Mouse (Mus musculus): Measurements from ENCODE around the gene Gm40460.
A peak's percentile ranks its signal among the peaks of the same experiment; 100 is the strongest.
"Not testable (repeated sequence)": the region's sequence is repeated elsewhere in the genome, so short reads cannot be mapped to it uniquely, and the experiment has no call there.

The Gm40460 gene

GRCm38 (mm10) chr7:142240978-142241377 is at the start of gene Gm40460:
TSS of gene Gm40460 (minus strand) at chr7:142241078.
- no peak for DNase-seq

GRCm38 (mm10) chr7:142285910-142286612 is 45.2 kb upstream of the Gm40460 start:
- DNase-seq: peak; percentile 58

DNA sequence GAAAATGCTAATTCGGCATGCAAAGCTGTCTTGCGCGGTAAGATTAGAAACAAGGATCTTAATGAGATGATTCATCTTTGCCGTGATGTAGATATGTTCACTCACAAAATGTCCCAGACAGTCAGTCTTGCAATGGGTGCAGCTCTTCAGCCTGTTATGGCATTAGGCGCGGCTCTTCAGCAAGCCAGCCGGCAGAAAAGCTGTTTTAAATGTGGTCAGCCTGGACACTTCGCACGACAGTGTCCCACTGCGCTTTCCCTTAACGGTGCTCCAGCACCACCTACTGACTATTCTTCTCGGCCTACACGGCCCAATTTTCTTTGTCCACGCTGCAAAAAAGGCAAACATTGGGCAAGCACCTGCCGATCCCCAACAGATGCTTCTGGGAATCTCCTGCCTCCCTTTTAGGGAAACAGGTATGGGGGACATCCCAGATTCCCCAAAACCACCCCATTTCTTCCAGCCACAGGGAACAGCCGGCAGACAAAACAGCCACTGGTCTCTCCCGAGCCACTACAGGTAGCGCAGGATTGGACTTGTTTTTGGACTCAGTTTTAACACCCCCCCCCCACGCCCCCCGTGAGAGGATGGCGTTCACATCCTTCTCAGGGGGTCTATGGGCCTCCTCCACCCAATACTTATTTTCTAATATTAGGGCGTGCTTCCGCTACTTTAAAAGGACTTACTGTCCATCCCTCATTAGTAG is 44.4 kb upstream of the Gm40460 start:
- peak; percentile 40 for DNase-seq

DNA sequence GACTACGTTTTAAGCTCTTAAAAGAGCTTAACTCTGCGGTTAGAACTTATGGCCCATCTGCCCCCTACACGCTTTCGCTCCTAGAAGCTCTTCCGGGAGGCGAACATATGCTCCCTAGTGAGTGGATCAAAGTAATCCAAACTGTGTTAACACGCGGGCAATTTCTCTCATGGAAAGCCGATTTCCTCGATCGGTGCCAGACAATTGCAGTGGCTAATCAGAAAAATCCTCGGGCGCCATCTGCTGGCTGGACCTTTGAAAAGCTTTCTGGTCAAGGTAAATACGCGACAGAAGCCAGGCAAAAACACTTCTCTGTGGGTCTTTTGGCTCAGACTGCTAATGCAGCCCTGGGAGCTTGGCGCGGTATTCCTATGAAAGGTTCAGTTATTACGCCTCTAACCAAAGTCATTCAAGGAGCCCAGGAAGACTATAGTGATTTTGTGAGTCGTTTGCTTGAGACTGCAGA is 43.8 kb upstream of the Gm40460 start:
- DNase-seq: peak; percentile 94

DNA sequence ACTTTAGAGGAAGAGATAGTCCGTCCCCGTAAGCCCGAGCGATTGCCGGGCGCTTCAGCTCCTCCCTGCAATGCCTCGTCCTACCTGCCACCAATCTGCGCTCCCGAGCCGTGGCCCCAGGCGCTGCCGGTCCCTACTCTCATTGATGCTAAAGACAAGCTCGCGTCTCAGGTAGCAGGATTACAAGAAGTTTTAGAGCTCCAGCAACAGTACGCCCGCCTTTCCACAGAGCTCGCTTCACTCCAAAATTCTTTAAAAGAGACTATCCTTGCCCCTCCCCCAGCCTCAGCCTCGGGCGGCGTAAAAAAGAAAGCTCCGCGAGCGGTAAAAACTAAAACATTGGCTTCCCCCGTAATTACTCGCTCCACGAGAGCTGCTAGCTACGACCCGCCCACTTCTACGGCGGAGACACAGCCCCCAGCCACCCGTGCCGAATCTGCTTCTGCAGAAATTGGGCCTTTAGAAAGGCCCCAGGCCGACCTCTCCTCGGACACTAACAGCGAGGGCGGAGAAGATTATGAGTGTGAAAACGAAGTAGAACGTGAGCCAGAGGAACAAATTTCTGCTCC is 43.2 kb upstream of the Gm40460 start:
- DNase-seq: peak; percentile 62

- DNase-seq: not testable (repeated sequence)
Measured at GRCm38 (mm10) chr7:142282847-142283246, 42.0 kb upstream of the Gm40460 start.

DNA sequence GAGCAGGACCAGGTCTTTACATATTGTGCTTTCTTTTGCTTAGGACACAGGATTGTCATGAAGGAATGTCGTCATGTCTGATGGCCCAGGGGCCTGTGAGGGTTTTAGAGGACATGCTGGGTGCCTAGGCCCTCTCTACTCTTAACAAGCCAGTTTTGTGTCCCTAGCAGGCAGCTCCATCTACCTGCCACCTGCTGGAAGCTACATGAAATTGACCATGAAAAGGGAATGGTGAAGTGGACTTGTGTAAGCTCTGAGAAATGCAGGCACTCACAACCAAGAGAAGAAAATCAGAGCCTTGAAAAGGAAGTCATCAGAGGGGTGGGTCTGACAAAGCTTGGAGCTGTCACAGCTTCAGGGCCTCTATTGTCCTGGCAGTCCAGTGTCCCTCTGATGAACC is 38.4 kb upstream of the Gm40460 start:
- not testable (repeated sequence) for DNase-seq

- DNase-seq: peak; percentile 74
Measured at GRCm38 (mm10) chr7:142278183-142278582, 37.3 kb upstream of the Gm40460 start.

DNA sequence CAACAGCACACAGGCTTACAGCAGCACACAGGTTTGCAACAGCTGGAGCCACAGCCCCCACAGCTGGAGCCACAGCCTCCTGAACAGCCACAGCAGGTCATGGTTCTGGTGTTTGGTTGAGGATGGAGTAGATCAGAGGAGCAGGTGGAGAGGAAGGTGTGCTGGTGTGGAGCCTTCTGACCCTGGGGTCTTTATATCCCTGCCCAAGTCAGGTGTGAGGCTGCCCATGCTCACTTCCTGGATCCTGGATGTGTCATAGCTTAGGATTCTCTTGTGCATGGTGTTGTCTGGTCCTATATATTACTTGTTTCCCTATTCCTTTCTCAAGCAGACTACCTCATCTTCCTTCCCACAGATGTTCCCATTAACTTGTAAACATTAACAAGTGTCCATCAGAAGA is 33.4 kb upstream of the Gm40460 start, which contains the start of gene Gm4559:
Gm4559 (minus strand) TSS at position 101 of the 400 bp plus-strand sequence.
- DNase-seq: not testable (repeated sequence)

- not testable (repeated sequence) for DNase-seq
Measured at GRCm38 (mm10) chr7:142258254-142258653, 17.4 kb upstream of the Gm40460 start, which contains the start of gene Gm2431. TSS of gene Gm2431 (minus strand) at chr7:142258354.

- peak; percentile 20 for DNase-seq
Measured at GRCm38 (mm10) chr7:142255517-142255916, 14.6 kb upstream of the Gm40460 start.

DNA sequence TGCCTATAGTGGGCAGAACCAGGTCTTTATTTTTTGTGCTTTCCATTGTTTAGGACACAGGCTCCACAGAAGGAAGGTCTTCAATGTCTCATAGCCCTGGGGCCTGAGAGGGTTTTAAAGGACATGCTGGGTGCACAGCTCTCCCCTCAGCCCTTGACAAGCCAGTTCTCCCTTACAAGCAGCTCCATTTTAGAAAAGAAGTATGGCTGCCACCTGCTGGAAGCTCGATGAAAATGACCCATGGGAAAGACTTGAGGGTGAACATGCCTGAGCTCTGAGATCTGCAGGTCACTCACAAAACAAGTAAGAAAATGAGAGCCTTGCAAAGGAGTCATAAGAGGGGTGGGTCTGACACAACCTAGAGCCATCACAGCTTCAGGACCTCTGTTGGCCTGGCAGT is 8.9 kb upstream of the Gm40460 start:
- peak; percentile 40 for DNase-seq

GRCm38 (mm10) chr7:142231540-142231939 is 9.3 kb downstream of the Gm40460 start:
- DNase-seq: no peak

GRCm38 (mm10) chr7:142229871-142230270 is 11.0 kb downstream of the Gm40460 start, which contains the start of gene Krtap5-5:
TSS of gene Krtap5-5 (minus strand) at chr7:142229971.
- not testable (repeated sequence) for DNase-seq

GRCm38 (mm10) chr7:142224518-142224917 is 16.4 kb downstream of the Gm40460 start:
- DNase-seq: no peak

GRCm38 (mm10) chr7:142212136-142212535 is 28.7 kb downstream of the Gm40460 start:
- DNase-seq: not testable (repeated sequence)

DNA sequence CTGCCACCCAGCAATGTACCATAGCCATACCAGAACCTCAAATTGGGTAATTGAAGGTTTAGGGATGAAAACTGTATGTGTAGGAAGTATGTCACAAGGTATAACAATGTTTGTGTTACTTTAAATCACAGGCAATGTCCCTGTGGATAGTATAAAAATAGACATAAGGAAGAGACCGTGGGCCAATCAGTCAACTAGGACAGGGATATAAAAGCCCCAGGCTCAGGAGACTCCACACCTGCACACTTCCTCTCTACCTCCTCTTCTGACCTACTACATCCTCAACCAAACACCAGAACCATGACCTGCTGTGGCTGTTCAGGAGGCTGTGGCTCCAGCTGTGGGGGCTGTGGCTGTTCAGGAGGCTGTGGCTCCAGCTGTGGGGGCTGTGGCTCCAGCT is 29.3 kb downstream of the Gm40460 start, which contains the start of gene Gm7579:
Gm7579 (plus strand) TSS at position 301 of the 400 bp plus-strand sequence.
- DNase-seq: no peak

DNA sequence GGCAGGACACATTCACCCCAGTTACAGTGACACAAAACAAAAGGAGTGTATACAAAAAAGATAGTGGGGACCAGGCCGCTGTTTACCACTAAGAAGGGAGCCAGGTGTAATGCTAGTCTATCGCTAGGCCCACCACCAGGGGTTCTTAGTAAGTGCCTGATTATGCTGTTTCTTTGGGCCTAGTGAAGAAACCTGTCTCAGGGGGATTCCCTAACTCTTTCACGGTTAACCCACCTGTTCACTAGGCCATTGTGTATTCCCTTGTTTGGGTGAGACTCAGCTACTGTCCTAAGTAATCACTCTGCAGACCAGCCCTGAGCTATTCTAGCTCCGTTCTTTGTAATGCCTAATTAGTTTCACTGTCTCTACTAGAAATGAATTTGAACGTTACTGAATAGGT is 34.0 kb downstream of the Gm40460 start:
- not testable (repeated sequence) for DNase-seq

- DNase-seq: no peak
Measured at GRCm38 (mm10) chr7:142205488-142205887, 35.4 kb downstream of the Gm40460 start.

GRCm38 (mm10) chr7:142201064-142201463 is 39.8 kb downstream of the Gm40460 start, which contains the start of gene Krtap5-3:
TSS of gene Krtap5-3 (plus strand) at chr7:142201364.
- DNase-seq: no peak

DNA sequence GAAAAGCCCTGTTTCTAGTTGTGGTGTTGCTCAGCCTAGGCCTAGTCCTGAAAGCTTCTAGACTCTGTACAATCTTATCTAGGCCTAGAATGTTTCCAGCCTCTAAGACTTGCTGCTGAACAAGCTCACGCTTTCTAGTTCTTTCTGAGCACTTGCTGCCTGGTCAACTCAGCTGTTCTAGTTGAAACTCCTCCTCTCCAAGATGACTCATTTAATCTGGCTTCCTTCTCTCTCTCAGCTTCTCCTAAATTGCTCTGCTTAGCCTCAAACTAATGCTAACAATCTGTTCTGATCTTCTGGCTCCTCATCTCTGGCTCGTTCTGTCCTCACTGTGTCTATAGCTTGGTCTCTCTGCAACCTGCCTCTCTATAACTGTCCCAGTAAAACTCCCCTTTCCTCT is 42.1 kb downstream of the Gm40460 start:
- DNase-seq: no peak

Measured in lung, postnatal 14 days (tissue).